Mouse (Mus musculus) frontal cortex, postnatal 14 days (tissue): ENCODE measurements at regions not wholly inside any gene's neighbourhood (a gene's known extent, or its start where the extent isn't known, plus 50 kb on each side); places are given as distances from the start of the nearest gene placed in this dataset.

Source experiments
- DNase-seq, 2 experiments: peaks; one replicate each; pipeline ENCODE4 v3.0.0; 2022; ENCODE audit warnings: low spot score in 2 of 2

DNA sequence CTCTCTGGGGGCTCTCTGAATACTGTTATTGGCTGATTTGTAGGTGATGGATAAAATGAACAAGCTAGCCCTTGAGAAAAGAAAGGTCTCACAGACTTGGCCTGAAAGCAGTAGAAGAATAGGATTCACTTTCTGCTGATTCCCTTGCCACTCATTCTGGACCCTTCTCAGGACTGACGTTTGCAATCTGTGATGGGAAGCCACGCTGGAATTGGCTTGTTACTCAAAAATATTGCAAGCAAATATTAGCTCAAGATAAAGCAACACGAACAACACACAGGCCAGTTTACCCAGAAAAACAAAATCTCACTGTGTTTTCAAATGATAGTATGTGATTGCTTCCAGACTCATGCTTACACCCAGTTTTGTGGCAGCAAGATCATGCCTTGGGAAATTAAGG lies 137.7 kb upstream of the Id2 start:
- no peak for DNase-seq

DNA sequence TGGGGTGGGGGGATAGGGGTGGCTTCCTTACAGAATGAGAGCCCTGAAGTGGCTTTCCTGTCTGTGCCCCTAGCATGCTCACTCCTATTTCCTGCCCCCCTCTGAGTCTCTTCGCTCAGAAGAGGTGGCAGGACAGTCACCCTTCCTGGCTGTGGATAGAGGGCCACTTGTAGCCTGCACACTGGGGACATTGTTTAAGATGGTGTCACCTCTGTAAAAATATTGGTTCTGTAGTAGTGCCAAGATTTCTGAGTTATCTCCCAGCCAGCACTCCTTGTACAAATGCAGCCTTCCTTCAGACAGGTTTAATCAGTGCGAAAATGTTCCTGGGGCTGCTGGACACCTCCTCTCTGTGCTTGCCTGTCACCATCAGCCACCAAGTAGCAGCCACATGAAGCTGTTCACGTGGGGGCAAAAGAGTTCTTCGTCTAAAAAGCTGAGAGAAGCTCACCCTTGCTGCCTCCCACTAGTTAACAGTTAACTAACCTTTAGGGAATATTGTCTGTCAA lies 136.1 kb upstream of the Id2 start:
- no peak for DNase-seq

DNA sequence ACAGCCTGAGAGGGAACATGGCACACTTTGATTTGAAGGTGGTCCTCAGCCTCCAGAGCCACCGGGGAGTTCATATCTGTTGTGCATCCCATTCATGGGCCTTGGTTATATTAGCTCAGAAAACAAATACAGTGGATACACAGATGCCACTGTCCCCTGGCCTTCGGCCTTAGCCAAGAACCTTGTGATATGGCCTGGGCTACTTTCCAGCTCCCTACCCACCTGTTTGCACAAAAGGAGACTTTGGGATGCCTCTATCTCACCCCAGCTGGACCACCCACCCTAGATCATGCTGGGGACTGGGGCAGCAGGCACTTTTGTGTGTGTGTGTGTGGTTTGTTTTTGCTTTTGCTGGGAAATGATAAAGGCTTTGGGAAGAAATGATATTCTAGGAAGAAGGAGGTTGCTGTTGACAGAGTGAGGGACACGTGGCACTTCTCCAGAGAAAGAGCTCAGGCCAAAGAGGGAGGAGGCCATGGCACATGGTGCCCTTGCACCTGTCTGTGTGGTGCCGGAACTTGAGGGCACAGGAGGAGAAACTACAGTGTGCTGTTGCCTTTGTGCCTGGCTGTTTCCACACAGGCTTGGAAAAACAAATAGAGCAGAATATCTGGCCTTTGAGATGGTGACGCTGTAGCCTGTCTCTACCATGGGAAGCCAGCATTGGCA lies 135.6 kb upstream of the Id2 start:
- no peak for DNase-seq

DNA sequence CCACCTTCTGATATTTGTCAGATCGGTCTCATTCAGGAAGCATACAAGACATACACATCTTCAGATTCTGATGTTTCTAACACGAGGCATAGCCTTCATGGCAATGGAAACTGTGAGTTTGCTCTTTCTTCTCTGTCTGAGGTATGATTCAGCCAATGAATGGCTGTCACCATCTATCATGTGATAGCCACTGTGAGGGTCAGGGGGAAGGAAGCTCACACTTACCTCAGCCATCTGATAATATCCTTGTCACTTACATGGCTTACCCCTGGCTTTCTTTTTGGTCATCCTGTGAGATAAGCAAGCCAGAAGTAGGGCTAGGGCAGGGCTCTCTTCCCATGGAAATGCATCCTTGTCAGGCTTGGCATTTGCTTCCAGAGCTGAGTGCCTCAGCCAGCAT lies 131.8 kb upstream of the Id2 start:
- no peak for DNase-seq

DNA sequence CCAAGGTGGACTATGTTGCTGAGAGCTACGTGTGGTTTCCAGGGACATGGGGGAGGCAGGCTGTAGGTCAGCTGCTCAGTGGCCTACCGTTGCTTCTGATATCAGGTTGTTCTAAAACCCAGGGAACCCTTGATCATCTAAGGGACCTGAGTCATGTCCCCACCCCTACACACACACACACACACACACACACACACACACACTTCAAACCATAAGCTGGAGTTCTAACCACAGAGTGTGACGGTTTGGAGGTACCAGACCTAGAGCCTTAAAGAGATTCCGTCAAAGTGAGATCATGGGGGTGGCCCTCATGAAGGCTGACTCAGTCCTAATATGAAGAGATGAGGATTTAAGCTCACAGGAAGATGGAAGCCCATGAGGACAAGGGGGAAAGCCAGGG lies 130.8 kb upstream of the Id2 start:
- DNase-seq, result no peak

DNA sequence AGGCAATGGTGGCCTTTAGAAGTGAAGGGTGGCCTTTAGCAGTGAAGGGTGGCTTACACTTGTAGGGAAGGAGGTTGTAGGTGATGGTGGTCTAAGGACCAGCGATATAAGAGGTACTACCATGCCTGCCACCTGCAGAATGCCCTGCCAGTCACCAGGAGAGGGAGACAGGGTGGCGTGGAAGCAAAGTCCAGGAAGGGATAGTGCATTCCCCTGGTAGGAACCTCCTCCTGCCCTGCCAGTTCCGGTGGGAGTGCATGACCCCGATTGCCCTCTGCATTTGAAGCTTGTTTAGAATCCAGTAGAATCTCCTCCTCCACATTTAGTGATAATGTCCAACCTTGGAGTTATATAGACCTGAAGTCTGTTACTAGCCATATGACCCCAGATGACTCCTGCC lies 127.7 kb upstream of the Id2 start:
- DNase-seq, result no peak

DNA sequence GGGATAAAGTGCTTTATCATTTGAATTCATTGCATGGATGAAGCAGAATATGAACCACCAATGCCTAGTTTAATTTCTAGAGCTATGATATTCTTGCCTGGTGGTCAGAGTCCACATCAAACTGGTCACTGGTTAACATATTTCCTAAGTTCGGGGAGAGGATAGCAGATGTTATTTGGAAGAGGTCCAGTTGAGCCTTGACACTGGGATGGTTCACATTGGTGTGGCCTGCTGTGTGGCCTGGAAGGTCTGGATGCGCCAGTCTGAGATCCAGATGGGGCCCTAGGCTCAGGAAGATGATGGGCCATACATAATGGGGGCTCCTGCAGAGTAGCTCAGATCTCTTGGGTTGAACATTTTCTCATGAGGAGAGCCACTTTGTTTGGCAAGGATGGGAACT lies 127.3 kb upstream of the Id2 start:
- no peak for DNase-seq

DNA sequence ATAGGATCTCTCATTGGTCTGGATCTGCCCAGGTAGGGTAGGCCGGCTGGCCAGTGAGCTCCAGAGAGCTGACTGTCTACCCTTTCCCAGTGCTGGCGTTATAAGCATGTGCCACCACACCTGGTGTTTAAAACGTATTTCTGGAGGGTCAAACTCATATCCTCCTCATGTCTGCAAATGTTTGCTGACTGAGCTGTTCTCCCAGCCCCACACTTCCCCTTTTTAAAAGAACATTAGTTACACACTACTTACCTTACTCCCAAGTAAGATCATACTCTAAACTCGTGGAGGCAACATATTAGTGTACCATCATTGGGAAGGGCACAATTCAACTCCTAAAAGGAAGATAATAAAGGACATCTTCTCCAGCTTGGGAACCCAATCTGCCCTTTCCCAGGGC lies 126.6 kb upstream of the Id2 start:
- DNase-seq, result no peak

DNA sequence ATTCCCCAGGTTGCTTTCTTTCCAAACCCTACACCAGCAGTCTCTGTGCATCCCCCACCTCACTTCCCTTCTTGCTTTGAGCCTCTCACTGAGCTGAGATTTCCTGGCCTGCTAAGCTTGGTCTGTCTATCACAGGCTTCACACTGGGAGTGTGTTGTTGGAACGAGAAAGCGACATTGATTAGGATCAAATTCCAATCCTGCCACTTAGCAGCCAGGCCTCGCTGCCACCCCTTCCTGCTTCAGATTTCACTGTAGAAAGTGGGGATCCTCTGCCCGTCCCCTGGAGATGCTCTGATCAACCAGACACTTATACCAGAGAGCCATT lies 123.8 kb upstream of the Id2 start:
- no peak for DNase-seq

DNA sequence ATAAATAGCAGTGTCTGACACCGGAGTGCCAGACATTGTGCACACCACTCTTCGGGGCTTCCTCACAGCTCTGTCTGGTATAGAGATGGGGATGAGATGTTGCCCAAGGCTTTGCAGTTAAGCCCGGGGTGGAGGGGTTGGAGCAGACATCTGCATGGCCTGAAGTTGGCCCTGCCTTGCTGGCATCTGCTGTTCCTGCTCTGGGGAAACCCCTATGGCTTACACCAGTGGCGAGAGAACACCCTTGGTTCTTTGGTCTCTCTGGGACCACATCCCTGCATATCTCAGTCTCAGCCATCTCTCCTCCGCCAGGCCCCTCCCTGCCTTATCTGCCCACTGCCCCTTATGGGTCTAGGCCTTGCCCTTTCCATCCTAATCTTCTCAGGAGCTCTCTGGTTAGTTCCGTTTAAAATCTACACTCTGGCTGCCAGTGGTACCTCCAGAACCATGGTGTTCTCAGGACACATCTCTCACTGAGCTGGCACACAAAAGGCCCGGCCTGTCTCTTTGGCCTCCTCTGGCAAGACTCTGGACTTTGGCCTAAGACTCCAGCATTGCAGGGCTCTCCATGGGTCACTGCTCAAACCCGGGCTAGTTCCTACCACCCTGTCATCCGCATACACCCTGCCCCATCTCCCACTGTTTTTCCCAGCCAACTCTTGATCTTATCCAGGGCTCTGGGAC lies 123.3 kb upstream of the Id2 start:
- no peak for DNase-seq

DNA sequence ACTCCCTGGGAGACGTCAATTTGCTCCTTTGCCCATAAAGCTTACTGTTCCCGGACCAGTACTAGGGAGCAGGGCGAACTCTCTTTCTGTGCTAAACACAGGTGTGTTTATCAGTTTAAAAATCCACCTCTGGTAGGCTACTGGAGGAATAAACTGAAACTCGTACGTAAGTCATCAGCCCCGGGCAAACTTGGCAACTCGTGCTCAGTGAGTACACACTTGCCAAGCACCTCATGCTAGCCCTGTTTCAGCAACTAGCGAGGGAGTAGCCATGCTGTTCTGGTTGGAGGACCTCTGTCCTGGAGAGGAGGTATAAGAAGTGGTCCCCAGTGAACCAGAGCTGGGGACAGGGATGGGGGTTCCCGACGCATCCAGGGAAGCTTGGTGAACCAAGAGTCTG lies 122.6 kb upstream of the Id2 start:
- DNase-seq, result no peak

DNA sequence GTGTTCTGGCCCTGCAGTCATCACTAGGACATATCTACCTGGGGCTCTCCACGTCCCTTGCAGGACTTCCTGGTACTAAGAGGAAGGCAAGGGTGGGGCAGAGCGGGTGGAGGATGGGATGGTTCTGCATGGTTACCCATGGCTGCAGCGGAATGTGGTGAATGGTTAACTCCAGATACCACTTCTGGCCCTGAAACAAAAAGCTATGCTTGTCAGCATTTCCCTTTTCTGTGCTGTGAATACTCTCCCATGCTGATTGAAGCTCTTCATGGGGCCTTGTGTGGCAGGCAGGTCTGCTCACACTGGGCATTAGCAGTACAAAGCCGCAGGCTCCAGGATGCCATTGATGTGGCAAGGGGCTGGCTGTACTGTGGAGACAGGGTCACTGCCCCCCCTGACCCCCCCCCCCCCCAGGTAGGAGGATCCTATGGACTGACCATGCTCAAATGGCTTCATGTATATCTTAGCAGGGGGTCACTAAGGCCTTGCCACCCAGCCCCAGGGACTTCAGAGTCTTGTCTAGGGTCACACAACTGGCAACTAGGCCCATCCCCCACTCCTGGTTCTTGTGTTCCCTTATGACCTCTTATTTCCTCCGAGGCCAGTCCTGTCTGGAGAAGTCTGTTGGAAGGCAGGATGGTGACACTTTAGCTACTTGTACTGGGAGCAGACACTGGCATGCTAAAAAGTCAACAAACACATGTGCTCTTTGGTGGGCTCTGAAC lies 120.0 kb upstream of the Id2 start:
- no peak for DNase-seq

DNA sequence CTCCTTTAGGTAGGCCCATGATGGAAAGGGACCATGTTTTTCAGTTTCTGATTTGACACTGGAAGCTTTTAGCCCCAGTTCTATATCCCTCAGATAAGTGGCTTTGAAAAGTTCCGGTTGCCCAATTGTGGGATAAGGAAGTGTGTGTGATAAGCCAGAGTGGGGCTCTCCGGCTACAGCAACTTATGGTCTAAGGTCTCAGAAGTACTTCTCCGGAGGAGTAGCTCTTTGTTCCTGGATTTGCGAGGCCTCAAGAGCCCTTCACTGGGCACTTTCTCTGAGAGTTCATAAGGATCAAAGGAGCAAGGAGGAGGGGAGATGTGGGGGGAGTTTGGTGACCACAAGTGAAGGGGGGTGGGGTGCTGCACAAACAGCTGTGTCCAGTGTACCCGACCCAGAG lies 118.3 kb upstream of the Id2 start:
- no peak for DNase-seq

DNA sequence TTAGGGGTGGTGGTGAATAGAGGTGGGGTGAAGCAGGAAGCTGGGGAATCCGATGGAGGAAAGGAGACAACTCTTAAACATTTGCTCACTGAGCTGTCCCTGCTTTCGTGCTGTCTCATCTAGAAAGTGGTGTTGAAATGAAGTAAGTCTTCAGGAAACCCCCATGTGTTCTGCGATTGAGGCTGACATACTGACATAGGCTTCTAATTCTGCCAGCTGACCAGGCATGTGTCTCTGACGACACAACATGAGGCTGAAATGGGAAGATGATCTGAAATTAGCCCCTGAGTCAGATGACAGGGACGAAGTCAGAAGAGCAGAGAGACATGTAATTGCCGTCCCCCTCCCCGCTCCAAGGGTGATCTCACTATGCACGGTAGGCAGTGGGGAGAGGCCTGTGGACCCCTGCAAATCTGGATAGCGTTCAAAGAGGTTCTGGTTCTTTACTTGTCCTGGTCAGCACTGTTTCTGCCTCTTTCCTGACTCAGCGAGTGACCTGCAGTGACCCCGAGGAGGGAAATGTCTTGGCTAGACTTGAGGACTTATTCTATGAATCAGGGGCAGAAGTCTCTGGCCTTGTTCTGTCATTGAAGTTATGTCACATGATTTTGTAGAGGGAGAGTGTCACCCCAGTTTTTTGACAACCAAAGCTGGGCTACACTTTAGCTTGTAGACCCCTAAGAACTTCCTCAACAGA lies 117.0 kb upstream of the Id2 start:
- DNase-seq, result no peak

DNA sequence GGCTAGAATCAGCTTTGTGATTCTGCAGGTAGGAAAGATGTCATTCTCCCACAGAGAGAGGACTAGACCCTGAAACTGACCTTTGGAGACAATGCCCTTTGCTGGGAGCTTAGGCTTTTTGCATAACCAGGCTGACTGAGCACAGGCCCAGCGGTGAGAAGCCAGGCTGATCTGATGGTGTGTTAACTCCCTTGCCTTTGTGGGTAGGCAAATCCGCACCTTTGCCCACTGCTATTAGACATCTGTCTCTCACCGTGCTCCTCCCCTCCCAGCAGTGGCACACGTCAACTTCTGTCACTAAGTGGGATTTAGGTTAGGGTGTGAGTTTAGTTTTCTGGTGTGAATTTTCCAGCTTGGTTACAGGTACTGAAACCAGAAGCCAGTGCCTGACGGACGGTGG lies 114.4 kb upstream of the Id2 start:
- DNase-seq, result no peak

DNA sequence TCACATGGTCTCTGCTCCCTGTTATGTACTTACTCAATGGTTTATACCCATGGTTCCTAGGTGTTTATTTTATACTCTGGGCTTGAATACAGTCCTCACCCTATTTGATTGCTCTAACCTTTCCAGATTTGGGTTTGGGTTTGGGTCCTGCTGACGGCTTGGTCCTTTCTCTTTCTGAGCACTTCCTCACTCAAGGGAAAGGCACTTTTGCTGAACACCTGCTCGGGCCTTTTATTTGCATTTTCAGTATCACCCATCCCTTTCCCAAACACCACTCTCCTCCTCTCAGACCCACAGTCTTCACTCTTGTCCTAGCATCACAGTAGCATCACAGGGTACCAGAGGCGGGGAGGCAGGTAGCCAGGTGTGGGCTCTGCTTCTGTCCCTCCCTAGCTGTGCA lies 113.7 kb upstream of the Id2 start:
- DNase-seq, result no peak

DNA sequence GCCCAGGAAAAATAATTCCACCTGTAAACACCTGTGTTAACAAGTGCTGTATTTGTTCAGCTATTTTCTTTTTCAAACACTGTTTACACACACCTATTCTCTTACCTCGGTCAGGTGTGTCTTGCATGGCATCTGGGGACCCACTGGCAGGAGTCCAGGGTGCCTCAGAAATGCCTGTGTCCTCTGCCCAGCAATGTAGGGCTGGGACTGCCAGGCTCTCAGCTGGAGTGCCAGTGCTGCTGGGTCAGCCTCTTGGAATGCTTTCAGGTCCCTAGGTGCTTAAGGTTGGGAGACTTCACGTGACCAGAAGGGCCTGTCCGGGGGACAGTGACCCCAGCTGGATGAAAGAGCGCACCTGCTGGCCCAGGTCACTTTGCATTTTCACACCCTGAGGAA lies 112.4 kb upstream of the Id2 start:
- DNase-seq, result no peak

DNA sequence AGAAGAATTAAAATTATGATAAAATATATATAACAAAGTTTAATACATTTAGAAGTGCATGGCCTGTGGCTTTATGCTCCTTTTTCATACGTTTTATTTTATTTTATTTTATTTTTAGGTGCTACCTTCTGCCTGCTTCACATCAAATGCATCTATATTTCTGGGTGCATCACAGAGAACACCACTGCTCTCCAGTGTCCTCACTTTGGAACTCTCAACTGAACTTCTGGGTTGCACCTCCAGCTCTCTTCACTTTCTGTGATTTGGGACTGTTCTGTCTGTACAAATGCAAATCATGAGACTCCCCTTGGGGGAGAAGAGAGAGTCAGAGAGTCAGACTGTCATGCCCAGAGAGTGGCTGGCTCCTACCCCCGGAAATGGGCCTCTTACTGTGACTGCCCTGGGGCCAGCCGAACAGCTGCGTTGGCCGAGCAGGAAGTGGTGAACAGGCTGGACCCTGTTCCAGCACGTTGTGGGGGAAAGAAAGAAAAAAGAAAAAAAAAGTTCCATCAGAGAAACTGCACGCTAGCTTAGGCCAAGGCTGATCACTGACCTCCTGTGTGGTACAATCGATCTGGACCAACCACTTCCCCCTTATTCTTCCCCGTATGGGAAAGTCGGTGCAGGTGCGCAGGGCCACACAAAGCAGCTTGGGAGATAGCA lies 111.9 kb upstream of the Id2 start:
- DNase-seq, result peak in 1 of 2 experiments; percentile 32

DNA sequence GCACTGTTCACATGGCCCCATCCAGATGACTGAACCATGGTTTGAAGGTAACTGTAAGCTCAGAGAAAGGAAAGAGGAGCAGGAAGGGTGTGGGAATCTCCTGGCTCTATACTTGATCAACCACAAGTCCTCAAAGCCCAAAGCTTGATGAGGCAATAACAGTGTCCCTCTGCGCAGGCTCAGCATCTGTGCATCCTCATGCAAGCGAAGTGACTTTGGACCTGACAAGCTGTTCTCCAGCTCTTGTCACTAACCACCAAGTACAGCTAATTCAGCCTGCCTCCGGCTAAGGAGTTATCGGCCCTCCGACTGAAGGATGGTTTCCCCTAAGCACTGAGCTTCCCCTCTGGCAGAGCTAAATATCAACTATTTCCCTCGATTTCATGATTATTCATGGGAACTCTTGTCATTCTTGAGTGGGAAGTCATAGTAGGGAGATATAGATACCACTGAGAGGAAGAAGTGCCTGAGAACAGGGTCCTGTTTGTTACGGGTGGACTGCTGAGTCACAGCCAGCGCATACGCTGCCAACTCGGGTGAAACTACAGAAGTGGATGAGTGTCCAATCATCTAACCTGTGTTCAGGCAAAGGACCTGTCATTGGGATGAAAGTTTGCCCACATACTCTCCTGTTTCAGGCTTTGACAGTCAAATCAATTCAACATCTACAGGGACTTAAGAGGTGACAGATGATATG lies 106.6 kb upstream of the Id2 start:
- DNase-seq, result no peak

DNA sequence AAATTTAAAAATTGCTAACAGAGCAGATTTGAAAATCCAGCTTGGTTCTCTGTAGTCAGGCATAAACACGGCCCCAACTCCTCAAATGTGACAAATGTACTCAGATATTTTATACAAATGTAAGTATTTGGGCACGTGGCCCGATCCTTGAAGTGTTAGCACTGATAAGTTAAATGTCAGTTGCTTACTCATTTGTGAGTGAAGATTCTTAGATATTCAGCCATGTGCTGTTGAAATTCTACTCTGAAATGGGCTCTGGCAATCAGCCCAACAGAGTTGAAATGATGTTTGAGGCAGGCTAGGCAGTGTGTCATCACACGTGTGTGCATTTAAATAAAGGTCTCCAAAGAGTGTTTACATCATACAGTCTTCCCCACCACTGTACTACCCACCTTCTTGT lies 103.2 kb upstream of the Id2 start:
- no peak for DNase-seq

DNA sequence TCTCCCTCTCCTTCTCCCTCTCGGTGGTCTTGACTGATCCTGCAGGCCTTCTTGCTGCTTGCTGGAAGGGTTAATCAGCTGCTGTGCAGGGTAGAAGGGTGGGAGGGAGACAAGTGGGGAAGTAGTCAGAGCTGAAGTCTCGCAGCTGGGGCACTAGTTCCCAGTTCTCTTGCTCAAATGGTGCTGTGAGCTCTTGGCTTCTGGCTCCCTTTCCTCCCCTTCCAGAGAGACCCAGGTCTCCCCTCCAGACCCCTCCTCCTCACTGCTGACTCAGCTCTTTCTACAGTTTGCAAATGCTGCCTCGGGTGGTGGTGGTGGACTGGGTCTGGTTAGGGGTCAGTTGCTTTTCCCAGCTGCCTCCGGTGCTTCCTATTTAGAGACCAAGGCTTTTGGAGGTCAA lies 100.8 kb upstream of the Id2 start:
- DNase-seq, result no peak

DNA sequence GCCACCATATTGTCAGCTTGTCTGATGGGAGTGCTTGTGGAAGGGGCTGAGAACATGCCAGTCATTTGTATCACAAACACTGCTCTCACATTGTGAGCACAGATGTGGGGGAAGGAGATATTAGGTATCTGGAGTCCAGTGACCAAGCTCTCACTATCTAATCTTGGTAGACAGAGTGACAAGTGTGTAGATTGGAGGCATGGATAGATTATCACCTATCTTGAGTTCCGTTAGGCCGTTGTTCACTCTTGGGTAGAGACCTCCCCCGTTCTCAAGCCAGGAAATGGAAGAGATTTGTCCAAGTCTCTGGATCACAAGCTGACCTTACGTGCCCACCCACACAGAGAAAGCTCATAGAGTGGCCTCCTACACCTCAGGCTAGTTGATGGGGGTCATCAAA lies 99.1 kb upstream of the Id2 start:
- no peak for DNase-seq
